Mouse (Mus musculus): ENCODE results near the gene Bag2.

GRCm38 (mm10) chr1:33724516-33724915, 33.1 kb downstream of the Bag2 start:
- no peak for TF ChIP-seq HCFC1 (IDR thresholded peaks at IDR 0.05; ENCODE audit: borderline replicate concordance, insufficient read depth, low read length)
- no peak for TF ChIP-seq ZNF384 (IDR thresholded peaks at IDR 0.05; ENCODE audit: low read depth, low read length)
- TF ChIP-seq ZC3H11A (IDR thresholded peaks at IDR 0.05; ENCODE audit: borderline replicate concordance, low read depth, low read length) = no peak
- no peak for TF ChIP-seq CHD2 (IDR thresholded peaks at IDR 0.05; ENCODE audit: low read depth, low read length)
- no peak for TF ChIP-seq MAFK (IDR thresholded peaks at IDR 0.05; ENCODE audit: insufficient read depth, low read depth, low read length)
